Mouse (Mus musculus) induced T-regulatory cell, adult 2 months (primary cell): ENCODE measurements at regions not wholly inside any gene's neighbourhood (a gene's known extent, or its start where the extent isn't known, plus 50 kb on each side); places are given as distances from the start of the nearest gene placed in this dataset.

Experiments used
- DNase-seq: peaks from one replicate; pipeline ENCODE4 v3.0.0-alpha.2; 2012; ENCODE audit warnings: low read depth

GRCm38 (mm10) chr15:60762071-60762470 is 91.5 kb downstream of the Fam84b start:
- DNase-seq: no peak

- DNase-seq: peak; percentile 50
Measured at GRCm38 (mm10) chr15:60760015-60760437, 93.6 kb downstream of the Fam84b start.

GRCm38 (mm10) chr15:60754246-60754645 is 99.3 kb downstream of the Fam84b start:
- DNase-seq: no peak

- DNase-seq: no peak
Measured at GRCm38 (mm10) chr15:60739598-60739997, 114.0 kb downstream of the Fam84b start.

- no peak for DNase-seq
Measured at GRCm38 (mm10) chr15:60738258-60738657, 115.3 kb downstream of the Fam84b start.

- no peak for DNase-seq
Measured at GRCm38 (mm10) chr15:60732416-60732815, 121.2 kb downstream of the Fam84b start.

GRCm38 (mm10) chr15:60728754-60729153 is 124.8 kb downstream of the Fam84b start:
- DNase-seq: no peak

- no peak for DNase-seq
Measured at GRCm38 (mm10) chr15:60728337-60728736, 125.2 kb downstream of the Fam84b start.

GRCm38 (mm10) chr15:60719332-60719731 is 134.2 kb downstream of the Fam84b start:
- no peak for DNase-seq

GRCm38 (mm10) chr15:60708678-60709077 is 144.9 kb downstream of the Fam84b start:
- DNase-seq: no peak

GRCm38 (mm10) chr15:60706009-60706408 is 147.6 kb downstream of the Fam84b start:
- no peak for DNase-seq

- no peak for DNase-seq
Measured at GRCm38 (mm10) chr15:60701273-60701672, 152.3 kb downstream of the Fam84b start.

GRCm38 (mm10) chr15:60694746-60695145 is 158.8 kb downstream of the Fam84b start:
- DNase-seq: no peak

GRCm38 (mm10) chr15:60693751-60694500 is 159.7 kb downstream of the Fam84b start:
- DNase-seq: peak; percentile 47

GRCm38 (mm10) chr15:60692718-60693597 is 160.6 kb downstream of the Fam84b start:
- DNase-seq: no peak

- DNase-seq: no peak
Measured at GRCm38 (mm10) chr15:60692149-60692548, 161.4 kb downstream of the Fam84b start.

- DNase-seq: no peak
Measured at GRCm38 (mm10) chr15:60677397-60677796, 176.2 kb downstream of the Fam84b start.

GRCm38 (mm10) chr15:60657572-60657971 is 196.0 kb downstream of the Fam84b start:
- DNase-seq: no peak

GRCm38 (mm10) chr15:60655113-60655512 is 198.5 kb downstream of the Fam84b start:
- DNase-seq: no peak

GRCm38 (mm10) chr15:60649252-60649651 is 204.3 kb downstream of the Fam84b start:
- DNase-seq: no peak

GRCm38 (mm10) chr15:60641770-60642169 is 211.8 kb downstream of the Fam84b start:
- DNase-seq: no peak

GRCm38 (mm10) chr15:60633457-60633850 is 220.1 kb downstream of the Fam84b start:
- DNase-seq: no peak
